Mouse (Mus musculus) lung, adult 18-20 months (tissue): Measurements from ENCODE around the gene Vsig10l.

Experiments
- DNase-seq, 2 experiments: peaks; one replicate each; pipeline ENCODE4 v3.0.0; 2022; ENCODE audit warnings: mixed read lengths in 2 of 2

The Vsig10l gene

DNA sequence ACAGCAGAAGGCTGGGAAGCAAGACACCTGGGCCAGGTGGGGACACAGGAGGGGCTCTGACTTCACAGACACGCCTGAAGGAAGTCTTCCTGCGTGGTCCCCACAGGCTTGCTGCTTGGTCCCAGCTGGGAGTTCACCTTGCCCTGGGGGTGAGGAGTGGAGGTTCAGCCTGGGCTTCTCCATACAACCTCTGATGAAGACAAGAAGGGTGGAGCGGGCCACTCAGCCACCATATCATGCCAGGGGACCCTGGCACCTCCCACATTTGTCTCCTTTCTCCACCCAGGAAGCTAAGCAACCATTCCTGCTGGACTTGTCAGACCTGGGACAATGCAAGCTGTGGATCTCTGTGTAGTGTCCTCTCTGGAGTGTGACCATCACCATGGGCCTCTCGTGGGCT, at the start of gene Vsig10l:
TSS of gene Vsig10l (plus strand) at position 301 of the 400 bp plus-strand sequence.
- no peak for DNase-seq

- DNase-seq, result no peak
Observed at GRCm38 (mm10) chr7:43417298-43417697, 45.7 kb upstream of the Vsig10l start.

- peak; percentile 79 to 82 for DNase-seq
Observed at GRCm38 (mm10) chr7:43422995-43423617, 39.8 kb upstream of the Vsig10l start.

DNA sequence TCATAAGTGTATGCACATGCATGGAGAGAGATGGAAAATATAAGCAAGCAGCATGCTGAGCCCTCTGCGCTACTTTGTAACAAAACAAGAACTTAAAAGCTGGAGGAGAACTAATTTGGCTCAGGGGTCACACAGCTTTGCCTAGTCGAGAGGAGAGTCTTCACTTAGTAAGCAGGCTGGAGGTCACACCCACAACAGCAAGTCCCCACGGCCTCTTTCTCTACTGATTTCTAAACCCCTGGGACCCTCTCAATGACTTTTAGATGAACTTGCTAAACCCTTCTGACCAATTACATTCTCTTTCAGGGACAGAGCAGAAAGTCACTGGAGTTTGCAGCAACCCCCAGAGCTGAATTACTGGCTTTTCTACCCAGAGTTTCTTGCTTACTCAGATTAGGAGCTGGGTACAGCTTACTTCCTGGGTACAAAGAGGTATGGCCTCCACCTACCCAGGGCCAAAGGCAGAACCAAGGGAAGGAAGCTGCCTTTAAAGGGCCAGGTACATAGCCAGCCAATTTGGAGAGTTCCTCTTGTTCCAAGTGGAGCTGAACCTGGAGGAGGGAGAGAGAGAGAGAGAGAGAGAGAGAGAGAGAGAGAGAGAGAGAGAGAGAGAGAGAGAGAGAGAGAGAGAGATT, 38.8 kb upstream of the Vsig10l start:
- DNase-seq, result no peak

- DNase-seq, result no peak
Observed at GRCm38 (mm10) chr7:43427406-43427805, 35.5 kb upstream of the Vsig10l start, which contains the start of gene Lim2. TSS of gene Lim2 (plus strand) at chr7:43427670.

GRCm38 (mm10) chr7:43429500-43429899, 33.5 kb upstream of the Vsig10l start:
- no peak for DNase-seq

- no peak for DNase-seq
Observed at GRCm38 (mm10) chr7:43432891-43433290, 30.1 kb upstream of the Vsig10l start.

DNA sequence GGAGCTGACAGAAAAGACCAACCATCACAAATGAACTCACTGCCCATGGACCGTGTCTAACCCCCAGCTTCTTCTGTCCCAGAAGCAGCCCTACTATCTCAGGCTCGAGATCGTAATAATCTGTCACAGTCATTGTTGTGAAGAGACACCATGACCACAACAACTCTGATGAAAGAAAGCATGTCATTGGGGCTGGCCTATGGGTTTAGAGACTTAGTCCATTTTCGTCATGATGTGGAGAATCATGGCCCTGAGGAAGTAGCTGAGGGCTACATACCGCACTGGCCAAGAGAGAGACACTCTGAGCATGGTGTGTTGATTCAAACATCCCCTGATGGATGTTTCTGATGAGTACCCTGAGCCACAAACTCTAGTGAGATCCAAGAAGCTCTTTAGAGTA, 28.3 kb upstream of the Vsig10l start:
- DNase-seq, result no peak

DNA sequence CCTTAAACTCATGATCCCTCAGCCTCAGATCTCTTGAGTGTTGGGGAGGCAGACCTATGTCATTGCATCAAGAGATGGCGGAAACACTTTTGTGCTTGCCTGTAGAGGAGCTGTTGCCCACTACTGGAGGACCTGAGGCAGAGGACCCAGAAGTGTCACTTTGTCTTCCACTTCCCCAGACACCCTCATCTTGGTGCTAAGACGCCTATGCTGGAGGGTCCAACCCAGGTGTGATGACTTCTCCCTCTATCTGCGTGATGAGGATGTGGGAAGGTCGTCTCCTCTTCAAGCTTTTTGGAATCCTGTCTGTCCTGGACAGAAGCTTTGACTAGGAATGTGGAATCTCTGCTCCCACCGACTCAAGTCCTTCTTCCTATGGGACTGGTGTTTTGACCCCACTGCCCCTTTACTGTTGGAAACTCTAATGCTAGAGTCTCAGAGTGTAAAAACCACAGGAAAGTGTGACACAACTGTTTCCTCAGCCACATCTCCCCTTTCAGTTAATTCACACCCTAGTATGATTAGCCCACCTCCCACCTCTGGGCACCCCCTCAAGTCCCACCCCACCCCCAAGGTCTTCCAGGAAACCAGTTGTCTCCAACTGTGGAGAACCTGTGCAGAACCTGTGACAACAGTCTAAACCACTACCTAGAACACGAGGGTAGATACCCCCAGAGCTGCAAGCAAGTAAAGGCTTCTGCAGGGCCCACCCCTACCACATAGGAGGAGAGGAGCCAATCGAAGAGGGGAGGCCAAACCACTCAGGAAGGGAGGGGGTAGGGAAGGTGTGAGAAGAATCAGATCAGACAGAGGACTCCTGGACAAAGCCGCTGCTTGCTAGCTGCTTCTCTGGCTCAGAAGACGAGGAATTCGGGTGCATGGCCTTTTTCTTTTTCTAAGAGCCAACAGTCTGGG, 26.4 kb upstream of the Vsig10l start, which contains the start of gene Nkg7:
TSS of gene Nkg7 (plus strand) at position 733 of the 915 bp plus-strand sequence.
- DNase-seq, result no peak

- no peak for DNase-seq
Observed at GRCm38 (mm10) chr7:43438611-43439010, 24.3 kb upstream of the Vsig10l start.

DNA sequence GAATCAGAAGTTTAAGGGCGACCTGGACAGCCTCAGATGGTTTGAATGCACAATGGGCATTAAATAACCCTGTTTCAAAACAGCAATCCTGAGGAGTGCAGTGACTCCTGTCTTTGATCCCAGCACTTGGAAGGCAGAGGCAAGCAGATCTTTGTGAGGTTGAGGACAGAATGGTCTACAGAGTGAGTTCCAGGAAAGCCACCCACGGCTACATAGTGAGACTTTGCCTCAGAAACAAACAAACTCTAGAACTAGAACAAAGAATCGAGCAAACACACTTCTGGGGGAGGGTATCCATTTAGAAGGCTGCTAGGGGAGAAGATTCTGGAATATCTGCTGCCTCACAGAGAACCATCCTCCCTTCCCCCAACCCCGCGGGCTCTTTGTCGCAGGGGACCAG, 22.5 kb upstream of the Vsig10l start, which contains the start of gene Cldnd2:
TSS of gene Cldnd2 (plus strand) at position 301 of the 400 bp plus-strand sequence.
- DNase-seq, result no peak

DNA sequence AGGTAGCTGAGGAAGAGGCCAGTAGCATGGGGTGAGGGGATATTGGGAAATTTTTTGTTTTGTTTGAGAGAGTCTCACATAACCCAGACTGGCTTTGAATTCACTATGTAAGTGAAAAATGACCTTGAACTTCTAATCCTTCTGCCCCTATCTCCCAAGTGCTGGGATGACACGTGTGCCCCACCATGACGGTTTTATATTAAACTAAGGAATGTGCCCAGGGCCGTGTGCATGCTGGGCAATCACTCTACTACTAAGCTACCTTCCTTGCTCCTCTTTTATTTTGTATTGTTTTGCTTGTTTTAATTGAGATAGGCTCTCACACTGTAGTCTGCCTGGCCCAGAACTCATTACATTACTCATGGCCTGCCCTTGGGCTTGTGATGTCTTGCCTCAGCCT, 21.9 kb upstream of the Vsig10l start:
- DNase-seq, result no peak

DNA sequence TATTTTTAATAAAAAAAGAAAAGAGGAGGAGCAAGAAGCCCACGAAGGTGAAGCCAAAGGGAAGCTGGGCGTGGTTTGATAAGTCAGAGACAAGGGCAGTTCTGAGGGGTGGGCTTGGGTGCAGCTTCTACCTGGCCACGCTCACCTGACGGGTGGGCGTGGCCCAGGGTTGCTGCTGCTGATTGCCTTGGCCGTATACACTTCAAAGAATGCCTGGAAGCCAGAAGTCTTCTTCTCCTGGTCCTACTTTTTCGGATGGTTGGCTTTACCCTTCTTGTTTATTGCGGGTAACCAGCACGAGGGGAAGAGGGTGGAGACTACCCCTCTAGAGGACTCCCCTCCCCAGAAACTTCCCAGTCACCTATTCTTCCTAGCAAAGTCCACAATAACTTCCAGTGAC, 20.3 kb upstream of the Vsig10l start:
- no peak for DNase-seq

DNA sequence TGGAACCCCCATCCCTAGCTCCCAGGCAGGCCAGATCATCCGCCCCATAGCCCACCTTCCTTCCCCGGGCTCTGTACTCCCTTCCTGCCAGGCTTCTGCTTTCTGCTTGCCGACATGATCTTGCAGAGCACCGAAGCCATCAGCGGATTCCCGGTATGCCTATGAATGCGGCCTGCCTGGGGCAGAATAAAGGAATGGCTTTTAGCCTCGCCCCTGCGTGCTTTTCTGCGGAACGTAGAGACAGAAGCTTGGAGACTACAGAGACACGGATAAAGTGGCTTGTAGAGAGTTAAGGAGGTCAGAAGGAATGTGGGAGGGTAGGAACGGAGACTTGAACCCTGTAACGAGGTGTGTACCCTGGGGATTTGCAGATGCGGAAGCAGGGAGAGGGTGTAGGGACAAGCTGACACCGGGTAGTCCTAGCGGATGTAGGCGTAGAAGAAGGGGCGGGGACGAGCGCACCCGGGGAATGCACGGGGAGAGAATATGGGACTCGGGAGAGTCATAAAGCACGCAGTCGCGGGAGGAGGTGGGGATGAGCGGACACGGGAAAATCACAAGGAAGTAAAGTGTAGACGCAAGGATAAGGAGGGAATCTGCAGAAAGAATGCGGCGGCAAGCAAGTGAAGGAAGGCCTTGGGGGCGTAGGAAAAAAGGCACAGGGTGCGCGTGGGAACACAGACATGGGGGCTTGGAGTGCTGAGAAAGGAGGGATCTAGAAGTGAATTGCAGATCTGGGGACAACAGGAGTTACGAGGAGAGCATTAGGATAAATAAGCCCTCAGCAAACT, 19.6 kb upstream of the Vsig10l start:
- DNase-seq, result peak; percentile 89 to 92

DNA sequence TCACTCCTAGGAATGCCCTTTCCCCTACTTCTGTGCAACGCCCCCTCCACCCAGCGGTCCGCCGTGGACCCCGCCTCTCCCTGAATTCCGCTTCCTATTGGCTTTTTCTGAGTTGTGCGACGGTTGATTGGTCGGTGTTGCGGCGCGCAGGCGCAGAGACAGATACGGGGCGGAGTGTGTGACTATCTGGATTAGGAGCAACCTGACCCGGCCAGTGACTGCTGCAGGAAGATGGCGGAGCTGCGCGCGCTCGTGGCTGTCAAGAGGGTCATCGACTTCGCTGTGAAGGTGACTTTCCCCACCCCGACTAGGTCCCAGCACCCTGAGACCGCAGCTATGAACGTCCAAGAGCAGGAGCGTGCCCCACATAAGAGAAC, 19.0 kb upstream of the Vsig10l start, which contains the start of the genes Etfb and Gm45233:
TSS of gene Etfb (plus strand) at position 167 of the 377 bp plus-strand sequence.
TSS of gene Gm45233 (plus strand) at position 212 of the 377 bp plus-strand sequence.
- peak; percentile 98 for DNase-seq

- peak in 1 of 2 experiments; percentile 38 for DNase-seq
Observed at GRCm38 (mm10) chr7:43447801-43448200, 15.2 kb upstream of the Vsig10l start.

GRCm38 (mm10) chr7:43448246-43448645, 14.7 kb upstream of the Vsig10l start:
- peak in 1 of 2 experiments; percentile 35 for DNase-seq

DNA sequence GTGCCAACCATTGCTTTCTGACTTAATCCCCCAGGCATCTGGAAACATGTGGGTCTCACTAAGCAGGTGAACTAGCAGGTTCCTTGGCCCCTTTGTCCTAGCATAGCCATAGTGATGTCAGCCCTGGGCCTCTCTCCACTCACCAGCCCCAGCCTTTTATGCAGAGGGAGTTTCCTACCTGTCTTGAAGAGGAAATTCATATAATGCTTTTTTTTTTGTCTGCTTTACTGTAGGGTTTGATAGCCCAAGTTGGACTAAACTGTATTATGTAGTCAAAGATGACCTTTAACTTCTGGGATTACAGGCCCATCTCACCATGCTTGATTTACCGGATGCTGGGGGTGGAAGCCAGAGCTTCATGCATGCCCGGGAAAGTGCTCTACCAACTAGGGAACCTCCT, 13.1 kb upstream of the Vsig10l start:
- no peak for DNase-seq

DNA sequence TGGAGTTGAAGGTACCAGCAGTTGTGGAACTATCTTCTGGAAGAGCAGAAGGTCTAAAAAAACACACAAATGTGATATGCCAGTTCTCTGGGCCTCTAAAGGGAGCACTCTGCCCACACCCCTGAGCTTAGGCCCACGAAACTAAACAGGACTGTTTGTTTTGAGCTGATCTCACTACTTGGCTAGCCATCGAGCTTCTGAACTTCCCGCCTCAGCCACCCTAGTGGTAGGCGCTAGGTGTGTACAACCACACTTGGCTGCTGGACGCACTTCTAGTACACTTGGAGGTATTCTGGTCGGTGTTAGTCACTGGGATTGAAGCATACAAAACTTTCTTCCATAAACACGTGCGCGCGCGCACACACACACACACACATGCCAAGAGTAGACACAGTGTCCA, 11.2 kb upstream of the Vsig10l start:
- DNase-seq, result peak in 1 of 2 experiments; percentile 54

GRCm38 (mm10) chr7:43452609-43453008, 10.3 kb upstream of the Vsig10l start:
- DNase-seq, result no peak

DNA sequence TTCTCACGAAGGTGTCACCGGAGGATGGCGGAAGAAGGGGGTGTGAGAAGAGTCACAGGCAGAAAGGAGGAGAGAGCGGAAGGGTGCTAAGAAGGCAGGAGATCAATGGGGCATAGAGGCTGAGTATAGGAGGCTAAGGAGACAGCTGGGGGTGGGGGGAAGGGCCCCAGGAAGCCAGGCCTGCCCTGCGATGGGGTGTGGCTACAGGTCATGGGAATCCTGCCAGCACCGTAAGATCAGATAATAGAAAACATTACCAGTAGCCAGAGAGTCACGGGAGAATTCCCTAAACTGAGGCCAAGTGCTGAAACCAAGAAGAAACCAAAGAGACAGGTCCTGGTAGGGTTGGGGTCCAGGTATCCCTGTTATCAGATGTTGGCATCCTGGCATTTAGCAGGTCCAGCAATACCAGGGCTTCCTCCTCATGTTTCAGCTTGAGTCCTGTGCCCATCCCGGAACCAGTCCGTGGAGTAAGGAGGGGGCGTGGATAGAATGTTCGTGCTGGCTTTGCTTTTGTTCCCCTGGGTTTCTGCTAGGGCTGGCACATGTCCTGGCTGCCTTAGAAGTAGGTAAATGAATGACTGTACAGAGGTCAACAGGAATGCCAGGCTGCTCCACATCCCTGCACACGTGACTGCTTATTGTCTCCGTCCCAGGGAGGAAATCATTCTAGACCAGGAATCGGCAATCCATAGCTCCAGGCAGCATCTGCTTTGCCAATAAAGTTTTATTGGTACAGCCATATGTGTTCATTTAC, 9.2 kb upstream of the Vsig10l start:
- DNase-seq, result peak; percentile 57 to 72
